8 mouse cellular contexts compared by ENCODE assay signal in the genomic region with DNA sequence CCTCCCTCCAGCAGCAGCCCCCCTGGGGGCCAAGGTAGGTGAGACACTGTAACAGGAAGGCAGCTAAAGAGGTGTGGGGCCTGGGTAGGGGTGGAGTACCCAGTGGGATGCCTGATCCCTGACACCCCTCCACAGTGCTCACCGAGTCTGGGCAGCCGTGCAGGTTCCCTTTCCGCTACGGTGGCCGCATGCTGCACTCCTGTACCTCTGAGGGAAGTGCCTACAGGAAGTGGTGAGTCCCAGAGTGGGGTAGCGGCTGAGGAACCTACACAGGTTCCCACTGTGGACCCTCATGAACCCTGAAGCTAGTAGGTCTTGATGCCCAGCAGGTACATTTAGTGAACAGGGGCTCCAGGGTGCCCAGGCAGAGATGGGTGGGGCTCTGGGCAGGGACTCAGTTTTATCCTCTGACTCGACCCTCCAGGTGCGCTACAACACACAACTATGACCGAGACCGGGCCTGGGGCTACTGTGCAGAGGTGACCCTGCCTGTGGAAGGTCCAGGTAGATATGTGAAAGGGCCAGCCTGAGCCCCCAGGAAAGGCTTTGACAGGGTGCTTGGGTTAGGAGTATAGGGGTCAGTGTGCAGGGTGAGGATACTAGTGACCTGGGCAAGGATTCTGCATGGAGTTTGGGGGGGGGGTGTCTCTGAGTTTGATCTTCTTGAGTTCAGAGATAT. TPM values are rescaled to one million over a fixed set of nuclear protein-coding genes. Genes with fewer than 3 reads are reported as not detected.
DNase-seq lines count a peak whose midpoint lies in the region; ATAC-seq and TF ChIP-seq lines count a peak whose summit lies in the region.

No protein-coding gene starts in this region.

- TF ChIP-seq CTCF in liver, embryonic 14.5 days (IDR thresholded peaks at IDR 0.05; ENCODE audit: low read depth) = no peak

- H3K36me3 ChIP-seq in kidney, embryonic 15.5 days = no peaks in the 10 kb centered on the region
- H3K36me3 ChIP-seq in forebrain, embryonic 13.5 days (ENCODE audit: poor library complexity, severe bottlenecking) = no peaks in the 10 kb centered on the region
- no peaks in the 10 kb centered on the region for H3K36me3 ChIP-seq in liver, embryonic 14.5 days (replicated peaks; ENCODE audit: control insufficient read depth, insufficient read depth, low read depth)

- H3K27me3 ChIP-seq in kidney, embryonic 15.5 days = no peaks in the 10 kb centered on the region
- no peaks in the 10 kb centered on the region for H3K27me3 ChIP-seq in forebrain, embryonic 13.5 days
- no peaks in the 10 kb centered on the region for H3K27me3 ChIP-seq in liver, embryonic 14.5 days (ENCODE audit: control insufficient read depth, insufficient read depth, low read length)

- H3K9ac ChIP-seq in kidney, embryonic 15.5 days = no peak overlapping the region
- H3K9ac ChIP-seq in forebrain, embryonic 13.5 days = no peak overlapping the region
- H3K9ac ChIP-seq in liver, embryonic 14.5 days (replicated peaks) = no peak overlapping the region

- H3K4me2 ChIP-seq in kidney, embryonic 15.5 days = no peak overlapping the region
- H3K4me2 ChIP-seq in forebrain, embryonic 13.5 days = no peak overlapping the region
- peak overlapping the region; percentile 38 for H3K4me2 ChIP-seq in liver, embryonic 14.5 days (ENCODE audit: low read depth)

- 63% methylated on average over 10 of the region's 10 CpGs for WGBS in kidney, embryonic 15.5 days
- 83% methylated on average over 10 of the region's 10 CpGs for WGBS in forebrain, embryonic 13.5 days
- WGBS in liver, embryonic 14.5 days (ENCODE audit: insufficient replicate concordance) = 29% methylated on average over 10 of the region's 10 CpGs

- no peak overlapping the region for H3K4me3 ChIP-seq in kidney, embryonic 15.5 days (replicated peaks)
- H3K4me3 ChIP-seq in forebrain, embryonic 13.5 days = no peak overlapping the region
- peak overlapping the region; percentile 6 to 28 for H3K4me3 ChIP-seq in liver, embryonic 14.5 days (ENCODE audit: insufficient read depth in 1 of 2, low read depth in 2 of 2, low read length in 2 of 2)

- no peaks in the 10 kb centered on the region for H3K9me3 ChIP-seq in kidney, embryonic 15.5 days (replicated peaks)
- no peaks in the 10 kb centered on the region for H3K9me3 ChIP-seq in forebrain, embryonic 13.5 days (replicated peaks)
- no peaks in the 10 kb centered on the region for H3K9me3 ChIP-seq in liver, embryonic 14.5 days (ENCODE audit: control insufficient read depth, low read length)

- DNase-seq in kidney, postnatal 36 days = no peak
- no peak for DNase-seq in liver, embryonic 14.5 days (ENCODE audit: low read depth in 3 of 3, low spot score in 3 of 3)
- peak; percentile 33 to 43 for DNase-seq in thymus, adult 18-20 months
- DNase-seq in cerebellum, postnatal 14 days = no peak
- DNase-seq in heart, adult 11 months = no peak
- DNase-seq in ovary, adult 18-20 months (ENCODE audit: low spot score) = no peak

- no peak overlapping the region for H3K27ac ChIP-seq in kidney, embryonic 15.5 days
- no peak overlapping the region for H3K27ac ChIP-seq in forebrain, embryonic 13.5 days
- H3K27ac ChIP-seq in liver, embryonic 14.5 days = no peak overlapping the region

- 0 out of 2 replicates have a peak, but pooled peaks have one; percentile 10 for ATAC-seq in kidney, embryonic 15.5 days (replicated peaks; ENCODE audit: low FRiP score)
- peak; percentile 22 for ATAC-seq in forebrain, embryonic 13.5 days
- 0 out of 2 replicates have a peak, but pooled peaks have one; percentile 4 for ATAC-seq in liver, embryonic 14.5 days (ENCODE audit: insufficient read depth)

- peaks cover 21% of the 10 kb centered on the region for H3K4me1 ChIP-seq in kidney, embryonic 15.5 days
- no peaks in the 10 kb centered on the region for H3K4me1 ChIP-seq in forebrain, embryonic 13.5 days
- H3K4me1 ChIP-seq in liver, embryonic 14.5 days (replicated peaks; ENCODE audit: control insufficient read depth in 2 of 2, insufficient read depth in 2 of 2, low read length in 1 of 2) = no peaks in the 10 kb centered on the region; a peak in 1 of 4 replicates

- no peak for TF ChIP-seq EP300 in liver, embryonic 14.5 days (IDR thresholded peaks at IDR 0.05; ENCODE audit: low read depth)

RNA-seq across cellular contexts. Expression of gene Hgfac, which starts 1.3 kb away (rescaled TPM):
- 2.6 and 3.6 TPM in 2 replicates for polyA plus RNA-seq in kidney, embryonic 15.5 days (2015; fragmentation: Nextera tagmentation; extraction: Ambion mirVana)
- 0.57 and 0.72 TPM in 2 replicates for polyA plus RNA-seq in forebrain, embryonic 13.5 days (2015; fragmentation: Nextera tagmentation; extraction: Ambion mirVana)
- polyA plus RNA-seq in liver, embryonic 14.5 days (2012; rRNA removed) = 92.3 and 97.9 TPM in 2 replicates
- 52.8 and 60.0 TPM in 2 replicates for polyA plus RNA-seq in liver, embryonic 14.5 days (2014; fragmentation: Nextera tagmentation; extraction: Ambion mirVana)

RNA-seq across cellular contexts. Expression of gene Dok7, which starts 14.0 kb away (rescaled TPM):
- polyA plus RNA-seq in kidney, embryonic 15.5 days (2015; fragmentation: Nextera tagmentation; extraction: Ambion mirVana) = 1.1 TPM in 2 replicates
- 1.9 and 2.6 TPM in 2 replicates for polyA plus RNA-seq in forebrain, embryonic 13.5 days (2015; fragmentation: Nextera tagmentation; extraction: Ambion mirVana)
- 0.02 TPM in 2 replicates for polyA plus RNA-seq in liver, embryonic 14.5 days (2012; rRNA removed)
- polyA plus RNA-seq in liver, embryonic 14.5 days (2014; fragmentation: Nextera tagmentation; extraction: Ambion mirVana) = 0.04 TPM in 1 of 2 replicates, not detected in the other

Comparison
In these comparisons a context has a peak if more than half of its experiments do, and no peak if none do; other contexts are left out.
1. H3K4me3 ChIP-seq: peak in liver, embryonic 14.5 days (2 of 2); none in kidney, embryonic 15.5 days (single experiment) and forebrain, embryonic 13.5 days (single experiment).
2. DNase-seq: peak in thymus, adult 18-20 months (2 of 2); none in kidney, postnatal 36 days (0 of 2), liver, embryonic 14.5 days (0 of 3), cerebellum, postnatal 14 days (0 of 2), heart, adult 11 months (single experiment) and ovary, adult 18-20 months (single experiment).
3. RNA of gene Hgfac, which starts 1.3 kb away (polyA plus RNA-seq): 52.8 to 97.9 TPM in liver, embryonic 14.5 days; 2.6 to 3.6 TPM in kidney, embryonic 15.5 days and 0.57 to 0.72 TPM in forebrain, embryonic 13.5 days; every median in the first group is over 10 times any median in the second.
4. Peak in every context shown above with its lines, with median percentiles within 50 percentile points of each other: ATAC-seq.